7 mouse cellular contexts compared by ENCODE assay signal in genomic region chr2:21142616-21143015, GRCm38 (mm10).
DNase-seq lines count a peak whose midpoint lies in the region; ATAC-seq lines count a peak whose summit lies in the region.

No protein-coding gene starts in this region.

- peak overlapping the region; percentile 87; the same call in 1 of the 2 replicates for H3K27ac ChIP-seq in heart, embryonic 10.5 days
- H3K27ac ChIP-seq in limb, embryonic 11.5 days (replicated peaks; ENCODE audit: low read depth, low read length), result no peak overlapping the region
- H3K27ac ChIP-seq in neural tube, embryonic 14.5 days (ENCODE audit: low read depth, low read length), result peak overlapping the region; percentile 92

- 0 out of 2 replicates have a peak, but pooled peaks cover 6% of the 10 kb centered on the region for H3K4me1 ChIP-seq in heart, embryonic 10.5 days
- no peaks in the 10 kb centered on the region for H3K4me1 ChIP-seq in limb, embryonic 11.5 days (ENCODE audit: control insufficient read depth, insufficient read depth, low read length)
- H3K4me1 ChIP-seq in neural tube, embryonic 14.5 days (ENCODE audit: control insufficient read depth, insufficient read depth, low read length), result peaks cover 2% of the 10 kb centered on the region; the same call in 1 of the 2 replicates

- WGBS in heart, embryonic 10.5 days, result 19% methylated on average over 2 of the region's 2 CpGs
- WGBS in limb, embryonic 11.5 days, result 31% methylated on average over 2 of the region's 2 CpGs
- 12% methylated on average over 2 of the region's 2 CpGs for WGBS in neural tube, embryonic 14.5 days

- peak overlapping the region; percentile 98 for H3K4me2 ChIP-seq in limb, embryonic 11.5 days (ENCODE audit: low read depth, severe bottlenecking)
- peak overlapping the region; percentile 93 for H3K4me2 ChIP-seq in neural tube, embryonic 14.5 days (ENCODE audit: low read depth, low read length)

- H3K9me3 ChIP-seq in heart, embryonic 10.5 days, result no peaks in the 10 kb centered on the region
- no peaks in the 10 kb centered on the region for H3K9me3 ChIP-seq in limb, embryonic 11.5 days (ENCODE audit: control insufficient read depth, low read length)
- H3K9me3 ChIP-seq in neural tube, embryonic 14.5 days (ENCODE audit: control insufficient read depth, low read length), result no peaks in the 10 kb centered on the region

- peak overlapping the region; percentile 73 for H3K4me3 ChIP-seq in heart, embryonic 10.5 days
- peak overlapping the region; percentile 52 for H3K4me3 ChIP-seq in limb, embryonic 11.5 days (ENCODE audit: low read depth, low read length)
- H3K4me3 ChIP-seq in neural tube, embryonic 14.5 days (ENCODE audit: low read depth, low read length), result peak overlapping the region; percentile 59

- H3K36me3 ChIP-seq in heart, embryonic 10.5 days, result no peaks in the 10 kb centered on the region
- no peaks in the 10 kb centered on the region for H3K36me3 ChIP-seq in limb, embryonic 11.5 days (ENCODE audit: control insufficient read depth, insufficient read depth, low read length)
- H3K36me3 ChIP-seq in neural tube, embryonic 14.5 days (ENCODE audit: control insufficient read depth, insufficient read depth, low read length), result no peaks in the 10 kb centered on the region

- peak overlapping the region; percentile 75 for H3K9ac ChIP-seq in limb, embryonic 11.5 days (ENCODE audit: low read length)
- peak overlapping the region; percentile 82 for H3K9ac ChIP-seq in neural tube, embryonic 14.5 days (replicated peaks; ENCODE audit: low read depth, low read length)

- DNase-seq in retina, postnatal 1 day, result peak; percentile 55
- no peak for DNase-seq in retina, embryonic 14.5 days (ENCODE audit: low spot score)
- no peak for DNase-seq in heart, embryonic 10.5 days (ENCODE audit: low spot score)
- DNase-seq in limb, embryonic 11.5 days (ENCODE audit: low spot score), result peak; percentile 34
- DNase-seq in spleen, postnatal 10 days (ENCODE audit: low spot score in 2 of 2), result no peak
- DNase-seq in gastrocnemius, adult 8-10 months (ENCODE audit: low spot score in 2 of 2), result no peak

- no peak for ATAC-seq in limb, embryonic 11.5 days (ENCODE audit: insufficient number of reproducible peaks, low FRiP score, low TSS enrichment, low read depth)
- ATAC-seq in neural tube, embryonic 14.5 days (ENCODE audit: low read depth), result peak; percentile 47

- no peaks in the 10 kb centered on the region for H3K27me3 ChIP-seq in heart, embryonic 10.5 days (ENCODE audit: insufficient read depth, poor library complexity, severe bottlenecking)
- H3K27me3 ChIP-seq in limb, embryonic 11.5 days (ENCODE audit: control insufficient read depth, insufficient read depth, low read length), result no peaks in the 10 kb centered on the region
- no peaks in the 10 kb centered on the region for H3K27me3 ChIP-seq in neural tube, embryonic 14.5 days (ENCODE audit: control insufficient read depth, insufficient read depth, low read length)

Comparison
In these comparisons a context has a peak if more than half of its experiments do, and no peak if none do; other contexts are left out.
1. DNase-seq: peak in retina, postnatal 1 day (single experiment) and limb, embryonic 11.5 days (single experiment); none in retina, embryonic 14.5 days (single experiment), heart, embryonic 10.5 days (single experiment), spleen, postnatal 10 days (0 of 2) and gastrocnemius, adult 8-10 months (0 of 2).
2. Peak in every context shown above with its lines, with median percentiles within 50 percentile points of each other: H3K4me3 ChIP-seq.